Mouse (Mus musculus) hindbrain, embryonic 12.5 days (tissue): ENCODE data around the gene Rflna. TPM values are rescaled to one million over a fixed set of nuclear protein-coding genes. Genes with fewer than 3 reads are reported as not detected.

Experiments
- ATAC-seq: fragments of 200-750 bp; cut with Nextera tagmentation; 2 replicates; pipeline ENCODE4 v1.8.0; 2017; ENCODE audit warnings: moderate TSS enrichment; ENCODE audit not compliant: low FRiP score
- H3K27ac ChIP-seq: fragments of 300-500 bp; sonication (generic); 2 replicates; pipeline ENCODE4 v1.5.1; 2016; ENCODE audit warnings: mild to moderate bottlenecking
- H3K27me3 ChIP-seq: fragments of 300-500 bp; sonication (generic); 2 replicates; pipeline ENCODE4 v1.6.1; 2016; ENCODE audit warnings: mild to moderate bottlenecking
- H3K36me3 ChIP-seq: fragments of 300-500 bp; sonication (generic); 2 replicates; pipeline ENCODE4 v1.6.1; 2016; ENCODE audit warnings: mild to moderate bottlenecking
- H3K4me1 ChIP-seq: fragments of 300-500 bp; sonication (generic); 2 replicates; pipeline ENCODE4 v1.6.1; 2016
- H3K4me2 ChIP-seq: fragments of 300-500 bp; sonication (generic); replicated peaks from 2 replicates; pipeline ENCODE4 v1.6.1; 2016; ENCODE audit warnings: mild to moderate bottlenecking
- H3K4me3 ChIP-seq: fragments of 300-500 bp; sonication (generic); 2 replicates; pipeline ENCODE4 v1.5.1; 2016; ENCODE audit warnings: mild to moderate bottlenecking
- H3K9ac ChIP-seq: fragments of 300-500 bp; sonication (generic); 2 replicates; pipeline ENCODE4 v1.6.1; 2016; ENCODE audit warnings: mild to moderate bottlenecking, moderate library complexity
- H3K9me3 ChIP-seq: fragments of 300-500 bp; sonication (generic); replicated peaks from 2 replicates; pipeline ENCODE4 v1.6.1; 2016; ENCODE audit warnings: mild to moderate bottlenecking
- WGBS: fragments of 180-500 bp; shearing (Covaris S2); methylation state at CpG from one replicate; pipeline ENCODE4 v1.1.7; 2016; 5-methylcytosine and 5-hydroxymethylcytosine counted together
- polyA plus RNA-seq: library from polyadenylated mRNA; unstranded; fragments of >200 nt; fragmentation: Nextera tagmentation; extraction: Ambion mirVana; gene quantifications from 2 replicates; pipeline ENCODE4 v1.2.1, GENCODE M21; 2016

Gene Rflna
- polyA plus RNA-seq, 1 experiment from 2014 or later = 34.1 TPM

- no peak overlapping the region for H3K9ac ChIP-seq
- WGBS = 67% methylated on average over 5 of the region's 5 CpGs
These were observed 37.1 kb downstream of the Rflna start for GRCm38 (mm10) chr5:125040128-125040584.

DNA sequence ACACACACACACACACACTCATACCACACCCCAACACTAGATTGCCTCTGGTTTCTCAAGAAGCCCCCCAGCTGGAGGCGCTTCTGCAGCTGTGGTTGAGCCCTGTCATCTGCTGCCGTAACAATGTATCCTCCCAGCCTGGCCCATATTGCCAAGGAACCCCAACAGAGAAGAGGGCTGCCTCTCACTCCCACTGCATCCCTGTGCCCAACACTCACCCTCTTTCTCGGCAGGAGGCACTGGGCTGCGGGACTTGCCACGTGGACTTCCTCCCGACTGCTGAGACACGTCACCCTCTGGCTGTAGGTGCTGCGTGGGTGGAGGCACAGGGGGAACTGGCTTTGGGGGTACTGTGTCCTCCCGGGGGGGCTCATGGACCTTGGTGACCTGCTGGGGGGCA, 38.6 kb downstream of the Rflna start:
- Histone ChIP-seq H3K27ac (no peak overlapping the region), H3K9ac (no peak overlapping the region), H3K27me3 (no peaks in the 10 kb centered on the region), H3K4me1 (peaks cover 33% of the 10 kb centered on the region), H3K4me2 (no peak overlapping the region), H3K4me3 (no peak overlapping the region), H3K9me3 (no peaks in the 10 kb centered on the region), H3K36me3 (peaks cover 68% of the 10 kb centered on the region)
- WGBS = 84% methylated on average over 9 of the region's 9 CpGs
- ATAC-seq = no peak

More at GRCm38 (mm10) chr5:125040128-125040584, 37.1 kb downstream of the Rflna start:
- H3K4me2 ChIP-seq = no peak overlapping the region
- peaks cover 19% of the 10 kb centered on the region for H3K4me1 ChIP-seq
- peaks cover 71% of the 10 kb centered on the region for H3K36me3 ChIP-seq
- H3K4me3 ChIP-seq = no peak overlapping the region
- no peak for ATAC-seq
- no peaks in the 10 kb centered on the region for H3K9me3 ChIP-seq
- H3K27me3 ChIP-seq = no peaks in the 10 kb centered on the region
- no peak overlapping the region for H3K27ac ChIP-seq

GRCm38 (mm10) chr5:125043448-125043847, 40.4 kb downstream of the Rflna start:
- 78% methylated on average over 6 of the region's 6 CpGs for WGBS
- no peak for ATAC-seq
- Histone ChIP-seq H3K36me3 (peaks cover 68% of the 10 kb centered on the region), H3K9me3 (no peaks in the 10 kb centered on the region), H3K4me1 (peaks cover 37% of the 10 kb centered on the region), H3K4me3 (no peak overlapping the region), H3K27ac (no peak overlapping the region), H3K9ac (0 out of 2 replicates have a peak overlapping the region, but pooled peaks have one; percentile 5), H3K4me2 (no peak overlapping the region), H3K27me3 (no peaks in the 10 kb centered on the region)

DNA sequence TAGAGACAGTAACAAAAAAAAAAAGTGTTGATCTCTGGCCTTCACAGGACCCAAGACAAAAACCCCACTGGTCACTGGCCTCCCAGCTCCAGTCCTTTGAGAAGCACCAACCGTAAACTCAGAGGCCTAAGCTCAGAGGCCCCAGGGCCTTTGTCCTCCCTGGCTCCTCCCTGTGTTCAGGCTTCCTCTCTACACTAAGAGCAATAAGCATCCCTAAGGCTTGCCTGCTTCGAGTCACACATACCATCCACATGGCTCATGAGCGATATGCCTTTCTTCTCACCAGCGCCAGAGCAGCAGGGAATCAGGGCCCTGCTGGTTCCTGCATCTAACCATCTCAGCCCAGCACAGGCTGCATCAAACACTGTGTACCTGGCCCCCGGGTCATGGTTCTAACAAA, 42.2 kb downstream of the Rflna start:
- Histone ChIP-seq H3K4me3 (no peak overlapping the region), H3K4me1 (peaks cover 34% of the 10 kb centered on the region), H3K9me3 (no peaks in the 10 kb centered on the region), H3K9ac (no peak overlapping the region), H3K4me2 (no peak overlapping the region), H3K27me3 (no peaks in the 10 kb centered on the region), H3K36me3 (peaks cover 74% of the 10 kb centered on the region), H3K27ac (peak overlapping the region; percentile 68; the same call in 1 of the 2 replicates)
- WGBS = 15% methylated on average over 5 of the region's 5 CpGs
- no peak for ATAC-seq

GRCm38 (mm10) chr5:125046436-125046835, 43.4 kb downstream of the Rflna start:
- no peak overlapping the region; the same call in 1 of the 2 replicates for H3K27ac ChIP-seq

DNA sequence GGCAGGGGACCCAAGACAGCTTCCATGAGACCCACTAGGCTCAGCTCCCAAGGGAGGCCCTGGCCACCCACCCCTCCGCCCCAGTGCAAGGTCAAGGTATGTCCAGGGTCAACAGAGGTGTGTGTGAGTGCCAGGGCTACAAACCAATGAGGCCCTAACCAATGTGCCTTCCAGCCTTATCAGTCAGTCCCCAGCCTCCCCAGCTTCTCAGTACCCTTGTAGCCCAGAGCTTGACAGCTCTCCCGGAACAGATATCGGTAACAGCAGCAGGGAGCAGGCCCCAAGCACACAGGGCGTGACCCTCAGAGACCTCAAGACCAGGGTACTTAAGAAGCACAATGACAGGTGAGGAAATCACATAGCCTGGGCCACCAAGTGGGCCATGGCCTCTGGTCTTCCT, 46.5 kb downstream of the Rflna start:
- Histone ChIP-seq H3K27me3 (no peaks in the 10 kb centered on the region), H3K36me3 (peaks cover 82% of the 10 kb centered on the region)

More at GRCm38 (mm10) chr5:125046436-125046835, 43.4 kb downstream of the Rflna start:
- peaks cover 30% of the 10 kb centered on the region for H3K4me1 ChIP-seq
- no peaks in the 10 kb centered on the region for H3K27me3 ChIP-seq
- no peaks in the 10 kb centered on the region for H3K9me3 ChIP-seq
- H3K36me3 ChIP-seq = peaks cover 82% of the 10 kb centered on the region
- no peak overlapping the region for H3K4me2 ChIP-seq
- 59% methylated on average over 5 of the region's 5 CpGs for WGBS
- H3K4me3 ChIP-seq = no peak overlapping the region
- no peak for ATAC-seq
- H3K9ac ChIP-seq = no peak overlapping the region

DNA sequence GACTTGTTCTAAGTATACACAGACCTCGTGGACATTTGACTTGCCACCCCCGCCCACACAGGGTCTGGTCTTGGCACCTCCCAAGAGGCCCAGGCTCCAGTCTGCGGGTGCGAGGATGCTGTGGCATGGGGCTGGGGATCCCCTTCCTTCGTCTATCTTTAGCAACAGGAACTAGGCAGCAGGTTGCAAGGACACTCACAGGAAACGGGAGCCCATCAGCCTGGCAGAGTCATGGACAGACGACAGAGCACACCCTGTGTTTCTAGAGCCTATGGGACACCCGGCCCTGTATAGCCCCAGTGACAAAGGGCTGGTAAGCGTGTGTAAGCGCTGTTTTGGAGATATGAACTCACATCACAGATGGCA, 49.2 kb downstream of the Rflna start:
- Histone ChIP-seq H3K27ac (no peak overlapping the region), H3K36me3 (peaks cover 76% of the 10 kb centered on the region), H3K4me2 (no peak overlapping the region), H3K9ac (no peak overlapping the region), H3K4me3 (no peak overlapping the region), H3K4me1 (peaks cover 36% of the 10 kb centered on the region), H3K9me3 (no peaks in the 10 kb centered on the region), H3K27me3 (no peaks in the 10 kb centered on the region)
- no peak for ATAC-seq
- 82% methylated on average over 10 of the region's 10 CpGs for WGBS

More for the DNA sequence above, 46.5 kb downstream of the Rflna start:
- no peak overlapping the region for H3K27ac ChIP-seq
- no peak overlapping the region for H3K4me2 ChIP-seq
- no peaks in the 10 kb centered on the region for H3K9me3 ChIP-seq
- H3K9ac ChIP-seq = 0 out of 2 replicates have a peak overlapping the region, but pooled peaks have one; percentile 4
- H3K4me1 ChIP-seq = peaks cover 36% of the 10 kb centered on the region
- no peak for ATAC-seq
- no peak overlapping the region for H3K4me3 ChIP-seq
- WGBS = 85% methylated on average over 4 of the region's 4 CpGs

GRCm38 (mm10) chr5:125052603-125053488, 49.8 kb downstream of the Rflna start:
- Histone ChIP-seq H3K4me3 (no peak overlapping the region), H3K36me3 (peaks cover 69% of the 10 kb centered on the region), H3K27me3 (no peaks in the 10 kb centered on the region), H3K27ac (no peak overlapping the region), H3K9me3 (no peaks in the 10 kb centered on the region), H3K4me1 (peaks cover 42% of the 10 kb centered on the region), H3K9ac (peak overlapping the region; percentile 18; the same call in 1 of the 2 replicates), H3K4me2 (no peak overlapping the region)
- no peak for ATAC-seq
- WGBS = 75% methylated on average over 23 of the region's 23 CpGs

- Histone ChIP-seq H3K36me3 (peaks cover 61% of the 10 kb centered on the region), H3K4me1 (peaks cover 50% of the 10 kb centered on the region), H3K9ac (peak overlapping the region; percentile 18; the same call in 1 of the 2 replicates), H3K9me3 (no peaks in the 10 kb centered on the region), H3K4me2 (no peak overlapping the region), H3K27ac (no peak overlapping the region), H3K27me3 (0 out of 2 replicates have a peak, but pooled peaks cover 5% of the 10 kb centered on the region), H3K4me3 (no peak overlapping the region)
- no peak for ATAC-seq
- WGBS = 83% methylated on average over 7 of the region's 7 CpGs
These were observed 50.6 kb downstream of the Rflna start for GRCm38 (mm10) chr5:125053661-125054060.

DNA sequence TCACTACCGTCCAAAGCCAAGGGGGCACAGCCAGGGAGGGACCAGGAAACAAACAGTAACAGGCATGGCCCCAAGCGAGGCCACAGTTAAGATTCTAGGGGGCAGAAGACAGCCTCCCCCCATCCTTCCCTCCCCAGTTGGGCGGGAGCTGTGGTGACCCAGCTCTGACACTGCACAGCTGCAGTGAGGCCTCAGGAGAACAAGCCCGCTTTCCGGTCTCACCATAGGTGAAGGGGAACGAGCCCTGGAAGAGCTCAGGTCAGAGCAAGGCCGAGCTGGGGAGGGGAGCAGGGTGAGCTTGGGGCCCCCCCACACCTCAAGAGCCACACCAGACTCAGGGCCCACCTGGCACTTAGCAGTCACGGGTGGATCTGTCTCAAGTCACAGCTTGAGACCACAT, 52.9 kb downstream of the Rflna start:
- H3K27ac ChIP-seq = peak overlapping the region; percentile 30; the same call in 1 of the 2 replicates
- 0 out of 2 replicates have a peak overlapping the region, but pooled peaks have one; percentile 8 for H3K4me2 ChIP-seq
- H3K4me3 ChIP-seq = no peak overlapping the region
- ATAC-seq = no peak
- H3K9ac ChIP-seq = no peak overlapping the region
- H3K36me3 ChIP-seq = peaks cover 39% of the 10 kb centered on the region
- 0 out of 2 replicates have a peak, but pooled peaks cover 5% of the 10 kb centered on the region for H3K27me3 ChIP-seq
- WGBS = 43% methylated on average over 8 of the region's 8 CpGs
- no peaks in the 10 kb centered on the region for H3K9me3 ChIP-seq
- peaks cover 68% of the 10 kb centered on the region for H3K4me1 ChIP-seq

DNA sequence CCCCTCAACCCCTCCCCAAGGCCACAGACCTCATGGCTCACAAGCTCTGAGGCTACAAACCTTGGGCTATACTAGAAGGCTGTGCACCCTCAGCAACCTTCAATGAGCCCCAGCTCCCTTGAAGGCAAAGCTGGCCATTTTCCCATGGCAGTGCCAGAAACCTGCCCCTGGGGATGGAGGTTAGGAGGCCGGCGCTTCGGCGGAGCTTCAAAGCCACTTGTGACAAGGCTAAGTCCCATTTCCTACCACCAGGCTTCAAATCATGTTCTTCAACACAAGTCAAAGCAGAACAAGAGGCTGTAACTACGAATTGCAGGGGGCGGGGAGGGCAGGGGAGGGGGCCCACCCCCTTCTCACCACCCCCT, 53.3 kb downstream of the Rflna start:
- H3K27me3 ChIP-seq = 0 out of 2 replicates have a peak, but pooled peaks cover 5% of the 10 kb centered on the region
- no peak overlapping the region for H3K9ac ChIP-seq
- no peak overlapping the region for H3K27ac ChIP-seq
- no peak for ATAC-seq
- 11% methylated on average over 6 of the region's 6 CpGs for WGBS
- H3K36me3 ChIP-seq = peaks cover 36% of the 10 kb centered on the region
- H3K4me1 ChIP-seq = peaks cover 68% of the 10 kb centered on the region
- peak overlapping the region; percentile 64; the same call in 1 of the 2 replicates for H3K4me2 ChIP-seq
- H3K4me3 ChIP-seq = no peak overlapping the region
- H3K9me3 ChIP-seq = no peaks in the 10 kb centered on the region
